Mouse (Mus musculus): ENCODE measurements around the gene Figla.
A peak's percentile ranks its signal among the peaks of the same experiment; 100 is the strongest.
"Not testable (repeated sequence)": the region's sequence is repeated elsewhere in the genome, so short reads cannot be mapped to it uniquely, and the experiment has no call there.

Figla gene

GRCm38 (mm10) chr6:86015871-86016270, at the start of gene Figla:
Gene Figla, plus strand, starts transcription at chr6:86016171.
- no peak for DNase-seq (ENCODE audit: low spot score)

- no peak for DNase-seq (ENCODE audit: low spot score)
These were observed 49.3 kb upstream of the Figla start for GRCm38 (mm10) chr6:85966686-85967085.

- no peak for DNase-seq (ENCODE audit: low spot score)
These were observed 46.1 kb upstream of the Figla start for GRCm38 (mm10) chr6:85969889-85970288.

GRCm38 (mm10) chr6:85972699-85973098, 43.3 kb upstream of the Figla start:
- DNase-seq (ENCODE audit: low spot score) = no peak

- no peak for DNase-seq (ENCODE audit: low spot score)
These were observed 42.6 kb upstream of the Figla start for GRCm38 (mm10) chr6:85973336-85973735.

- no peak for DNase-seq (ENCODE audit: low spot score)
These were observed 40.9 kb upstream of the Figla start for GRCm38 (mm10) chr6:85974941-85975617.

- DNase-seq (ENCODE audit: low spot score) = no peak
These were observed 40.2 kb upstream of the Figla start for GRCm38 (mm10) chr6:85975761-85976160.

GRCm38 (mm10) chr6:85976242-85976641, 39.7 kb upstream of the Figla start:
- no peak for DNase-seq (ENCODE audit: low spot score)

GRCm38 (mm10) chr6:85978736-85979135, 37.2 kb upstream of the Figla start:
- DNase-seq (ENCODE audit: low spot score) = not testable (repeated sequence)

GRCm38 (mm10) chr6:85984351-85984750, 31.6 kb upstream of the Figla start:
- no peak for DNase-seq (ENCODE audit: low spot score)

GRCm38 (mm10) chr6:85989570-85989969, 26.4 kb upstream of the Figla start:
- not testable (repeated sequence) for DNase-seq (ENCODE audit: low spot score)

- not testable (repeated sequence) for DNase-seq (ENCODE audit: low spot score)
These were observed 25.2 kb upstream of the Figla start for GRCm38 (mm10) chr6:85990774-85991173.

GRCm38 (mm10) chr6:86003405-86003925, 12.5 kb upstream of the Figla start:
- peak; percentile 84 for DNase-seq (ENCODE audit: low spot score)

GRCm38 (mm10) chr6:86004271-86005148, 11.5 kb upstream of the Figla start:
- peak; percentile 77 for DNase-seq (ENCODE audit: low spot score)

- DNase-seq (ENCODE audit: low spot score) = no peak
These were observed 6.0 kb upstream of the Figla start for GRCm38 (mm10) chr6:86009980-86010379.

GRCm38 (mm10) chr6:86014812-86015211, 1.2 kb upstream of the Figla start:
- not testable (repeated sequence) for DNase-seq (ENCODE audit: low spot score)

- peak; percentile 78 for DNase-seq (ENCODE audit: low spot score)
These were observed 901 bp downstream of the Figla start for GRCm38 (mm10) chr6:86016793-86017350.

- DNase-seq (ENCODE audit: low spot score) = no peak
These were observed 3.7 kb downstream of the Figla start for GRCm38 (mm10) chr6:86019415-86020237.

GRCm38 (mm10) chr6:86020948-86021347, 5.0 kb downstream of the Figla start:
- DNase-seq (ENCODE audit: low spot score) = no peak

- no peak for DNase-seq (ENCODE audit: low spot score)
These were observed 10.8 kb downstream of the Figla start for GRCm38 (mm10) chr6:86026632-86027292.

- DNase-seq (ENCODE audit: low spot score) = no peak
These were observed 12.2 kb downstream of the Figla start for GRCm38 (mm10) chr6:86028150-86028549.

All from testis, postnatal 14 days (tissue).